Mouse (Mus musculus) forebrain, embryonic 13.5 days (tissue): ENCODE results near the gene Trim60. TPM values are rescaled to one million over a fixed set of nuclear protein-coding genes. Genes with fewer than 3 reads are reported as not detected.

ENCODE experiments used
- ATAC-seq: fragments of 200-750 bp; cut with Nextera tagmentation; 2 replicates; pipeline ENCODE4 v1.8.0; 2017
- H3K27ac ChIP-seq: fragments of 300-500 bp; sonication (generic); 2 replicates; pipeline ENCODE4 v1.5.1; 2015; ENCODE audit warnings: inconsistent platforms, mild to moderate bottlenecking, moderate library complexity
- H3K27me3 ChIP-seq: fragments of 300-500 bp; sonication (generic); 2 replicates; pipeline ENCODE4 v1.6.1; 2015; ENCODE audit warnings: mild to moderate bottlenecking, inconsistent platforms
- H3K36me3 ChIP-seq: fragments of 300-500 bp; sonication (generic); 2 replicates; pipeline ENCODE4 v1.6.1; 2015; ENCODE audit warnings: mild to moderate bottlenecking, inconsistent platforms; ENCODE audit not compliant: poor library complexity, severe bottlenecking
- H3K4me1 ChIP-seq: fragments of 300-500 bp; sonication (generic); 2 replicates; pipeline ENCODE4 v1.6.1; 2015; ENCODE audit warnings: inconsistent platforms
- H3K4me2 ChIP-seq: fragments of 300-500 bp; sonication (generic); 2 replicates; pipeline ENCODE4 v1.6.1; 2015; ENCODE audit warnings: inconsistent platforms, mild to moderate bottlenecking, moderate library complexity
- H3K4me3 ChIP-seq: fragments of 300-500 bp; sonication (generic); 2 replicates; pipeline ENCODE4 v1.5.1; 2015; ENCODE audit warnings: mild to moderate bottlenecking, inconsistent platforms
- H3K9ac ChIP-seq: fragments of 300-500 bp; sonication (generic); 2 replicates; pipeline ENCODE4 v1.6.1; 2015; ENCODE audit warnings: mild to moderate bottlenecking, inconsistent platforms
- H3K9me3 ChIP-seq: fragments of 300-500 bp; sonication (generic); replicated peaks from 2 replicates; pipeline ENCODE4 v1.6.1; 2016; ENCODE audit warnings: inconsistent platforms
- WGBS: fragments of 180-500 bp; shearing (Covaris S2); methylation state at CpG from one replicate; pipeline ENCODE4 v1.1.7; 2015; 5-methylcytosine and 5-hydroxymethylcytosine counted together
- polyA plus RNA-seq: library from polyadenylated mRNA; unstranded; fragments of >200 nt; fragmentation: Nextera tagmentation; extraction: Ambion mirVana; gene quantifications from 2 replicates; pipeline ENCODE4 v1.2.1, GENCODE M21; 2015

Gene Trim60
- polyA plus RNA-seq, 1 experiment from 2014 or later, result not detected

GRCm38 (mm10) chr8:64983150-64983897 lies 35.1 kb downstream of the Trim60 start:
- H3K27me3 ChIP-seq, result no peaks in the 10 kb centered on the region
- H3K4me3 ChIP-seq, result no peak overlapping the region
- no peak overlapping the region for H3K27ac ChIP-seq
- no peak overlapping the region for H3K4me2 ChIP-seq
- H3K4me1 ChIP-seq, result no peaks in the 10 kb centered on the region
- H3K36me3 ChIP-seq, result no peaks in the 10 kb centered on the region
- H3K9me3 ChIP-seq, result no peaks in the 10 kb centered on the region
- H3K9ac ChIP-seq, result no peak overlapping the region
- ATAC-seq, result no peak
- WGBS, result 73% methylated on average over 20 of the region's 20 CpGs

GRCm38 (mm10) chr8:64962836-64963235 lies 55.5 kb downstream of the Trim60 start:
- Histone ChIP-seq H3K27ac (no peak overlapping the region), H3K9ac (no peak overlapping the region), H3K4me2 (no peak overlapping the region), H3K27me3 (no peaks in the 10 kb centered on the region), H3K4me3 (no peak overlapping the region), H3K9me3 (no peaks in the 10 kb centered on the region), H3K4me1 (no peaks in the 10 kb centered on the region), H3K36me3 (peaks cover 10% of the 10 kb centered on the region)
- no peak for ATAC-seq

GRCm38 (mm10) chr8:64959025-64959424 lies 59.4 kb downstream of the Trim60 start:
- Histone ChIP-seq H3K9me3 (no peaks in the 10 kb centered on the region), H3K9ac (no peak overlapping the region), H3K4me1 (no peaks in the 10 kb centered on the region), H3K27me3 (no peaks in the 10 kb centered on the region), H3K27ac (no peak overlapping the region), H3K36me3 (peaks cover 10% of the 10 kb centered on the region), H3K4me3 (no peak overlapping the region), H3K4me2 (no peak overlapping the region)
- no peak for ATAC-seq
- WGBS, result 89% methylated on average over 9 of the region's 9 CpGs

GRCm38 (mm10) chr8:64952101-64952500 lies 66.3 kb downstream of the Trim60 start:
- H3K4me3 ChIP-seq, result no peak overlapping the region
- WGBS, result 48% methylated on average over 6 of the region's 6 CpGs

More at GRCm38 (mm10) chr8:64952101-64952500, 66.3 kb downstream of the Trim60 start:
- no peak for ATAC-seq
- Histone ChIP-seq H3K27me3 (no peaks in the 10 kb centered on the region), H3K4me2 (no peak overlapping the region), H3K9me3 (no peaks in the 10 kb centered on the region), H3K36me3 (no peaks in the 10 kb centered on the region), H3K4me1 (no peaks in the 10 kb centered on the region), H3K9ac (no peak overlapping the region), H3K27ac (no peak overlapping the region)

Other genes starting within 250 kb of the Trim60 start
- gene Klhl2, start 168.6 kb downstream of the Trim60 start, polyA plus RNA-seq, result 12.5 and 13.9 TPM in 2 replicates
- 13.4 and 15.5 TPM in 2 replicates for gene Tmem192, start 71.4 kb downstream of the Trim60 start, polyA plus RNA-seq
- gene Trim75, start 30.8 kb downstream of the Trim60 start, polyA plus RNA-seq, result 0.17 TPM in 1 of 2 replicates, not detected in the other
- gene Trim61, start 61 bp downstream of the Trim60 start, polyA plus RNA-seq, result not detected in 2 replicates
- 2.5 and 2.6 TPM in 2 replicates for gene Apela, start 18.8 kb upstream of the Trim60 start, polyA plus RNA-seq
- not detected in 2 replicates for gene Gm10663, start 56.4 kb upstream of the Trim60 start, polyA plus RNA-seq
- gene BC030870, start 111.0 kb upstream of the Trim60 start, polyA plus RNA-seq, result not detected in 2 replicates